Mouse (Mus musculus): ENCODE results near the gene Atp2b2. TPM values are rescaled to one million over a fixed set of nuclear protein-coding genes. Genes with fewer than 3 reads are reported as not detected.

Gene Atp2b2
- polyA plus RNA-seq, 1 experiment: not detected

DNA sequence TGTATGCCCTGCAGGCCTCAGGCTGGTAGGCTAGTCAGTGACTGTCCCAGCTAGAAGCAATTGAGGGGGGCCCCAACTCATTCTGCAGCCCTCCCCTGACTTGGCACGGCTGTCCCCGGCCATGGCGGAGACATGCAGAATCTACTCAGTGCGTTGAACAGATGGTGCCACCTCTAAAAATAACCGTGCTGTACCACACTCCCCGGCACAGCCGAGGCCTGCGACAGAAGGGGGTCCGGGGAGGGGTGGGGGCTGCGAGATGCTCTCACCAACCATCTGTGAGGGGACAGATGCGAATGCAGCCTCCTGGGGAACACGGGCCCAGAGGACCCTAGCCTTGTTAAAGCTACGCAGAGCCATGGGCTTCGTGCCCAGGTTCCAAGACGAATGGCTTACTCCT lies 185.6 kb downstream of the Atp2b2 start:
- Histone ChIP-seq H3K4me3 (ENCODE audit: insufficient read depth, low read length) (no peak overlapping the region), H3K4me1 (ENCODE audit: control insufficient read depth, insufficient read depth, low read length) (no peaks in the 10 kb centered on the region), H3K27ac (ENCODE audit: insufficient read depth, low read depth, low read length) (no peak overlapping the region)
- no peak for TF ChIP-seq CTCF (IDR thresholded peaks at IDR 0.05; ENCODE audit: low read depth, low read length)
- no peak for TF ChIP-seq POLR2A (IDR thresholded peaks at IDR 0.05; ENCODE audit: borderline replicate concordance, low read depth, low read length)

- Histone ChIP-seq H3K27ac (ENCODE audit: insufficient read depth, low read depth, low read length) (no peak overlapping the region), H3K4me3 (ENCODE audit: insufficient read depth, low read length) (no peak overlapping the region), H3K4me1 (ENCODE audit: control insufficient read depth, insufficient read depth, low read length) (no peaks in the 10 kb centered on the region)
- no peak for TF ChIP-seq CTCF (IDR thresholded peaks at IDR 0.05; ENCODE audit: low read depth, low read length)
- TF ChIP-seq POLR2A (IDR thresholded peaks at IDR 0.05; ENCODE audit: borderline replicate concordance, low read depth, low read length): no peak
These were observed 186.2 kb downstream of the Atp2b2 start for GRCm38 (mm10) chr6:113856095-113856646.

DNA sequence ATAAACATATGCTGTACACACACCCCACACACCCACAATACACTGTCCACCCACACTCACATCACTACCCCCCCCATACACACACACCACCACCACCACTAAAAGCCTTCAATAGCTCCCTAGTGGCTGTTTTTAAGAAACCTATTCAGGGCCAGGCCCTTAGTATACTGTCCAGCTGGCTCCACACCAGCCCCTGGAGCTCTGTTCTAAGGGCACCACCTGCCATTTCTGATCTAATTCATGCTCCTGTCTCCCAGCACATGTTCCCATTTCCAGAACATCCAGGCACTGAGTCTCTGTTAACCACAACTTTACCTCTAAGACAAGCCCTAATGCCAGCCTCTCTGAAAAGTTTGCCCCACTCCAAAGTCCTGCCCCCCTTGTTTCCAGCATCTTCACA lies 186.8 kb downstream of the Atp2b2 start:
- TF ChIP-seq POLR2A (IDR thresholded peaks at IDR 0.05; ENCODE audit: borderline replicate concordance, low read depth, low read length) (no peak), CTCF (IDR thresholded peaks at IDR 0.05; ENCODE audit: low read depth, low read length) (no peak)
- H3K4me3 ChIP-seq (ENCODE audit: insufficient read depth, low read length): no peak overlapping the region
- H3K4me1 ChIP-seq (ENCODE audit: control insufficient read depth, insufficient read depth, low read length): no peaks in the 10 kb centered on the region
- no peak overlapping the region for H3K27ac ChIP-seq (ENCODE audit: insufficient read depth, low read depth, low read length)

DNA sequence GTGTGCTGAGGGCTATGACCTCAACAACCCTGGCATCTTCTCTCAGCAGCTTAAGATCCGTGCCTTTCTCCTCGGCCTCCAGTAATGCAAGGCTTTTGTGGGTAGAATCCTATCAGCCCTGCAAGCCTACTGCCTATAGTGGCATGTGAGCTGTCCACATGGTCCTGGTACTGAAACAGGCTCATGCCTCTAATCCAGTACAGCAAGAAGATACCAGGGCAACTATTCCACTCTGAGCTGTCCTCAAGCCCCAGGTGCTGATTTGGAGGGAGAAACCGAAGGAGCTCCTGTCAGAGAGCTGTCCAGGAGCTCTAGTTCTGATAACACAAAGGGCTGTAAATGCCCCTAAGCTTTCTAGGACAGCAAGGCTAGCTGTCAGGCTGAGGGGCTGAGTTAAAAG lies 190.1 kb downstream of the Atp2b2 start:
- peaks cover 3% of the 10 kb centered on the region; the same call in 1 of the 2 replicates for H3K4me1 ChIP-seq (ENCODE audit: control insufficient read depth, insufficient read depth, low read length)
- TF ChIP-seq CTCF (IDR thresholded peaks at IDR 0.05; ENCODE audit: low read depth, low read length) (no peak), POLR2A (IDR thresholded peaks at IDR 0.05; ENCODE audit: borderline replicate concordance, low read depth, low read length) (no peak)
- no peak overlapping the region for H3K4me3 ChIP-seq (ENCODE audit: insufficient read depth, low read length)
- H3K27ac ChIP-seq (ENCODE audit: insufficient read depth, low read depth, low read length): no peak overlapping the region

GRCm38 (mm10) chr6:113849819-113850218 lies 192.6 kb downstream of the Atp2b2 start:
- Histone ChIP-seq H3K4me3 (ENCODE audit: insufficient read depth, low read length) (no peak overlapping the region), H3K4me1 (ENCODE audit: control insufficient read depth, insufficient read depth, low read length) (peaks cover 3% of the 10 kb centered on the region; the same call in 1 of the 2 replicates), H3K27ac (ENCODE audit: insufficient read depth, low read depth, low read length) (no peak overlapping the region)
- TF ChIP-seq CTCF (IDR thresholded peaks at IDR 0.05; ENCODE audit: low read depth, low read length) (no peak), POLR2A (IDR thresholded peaks at IDR 0.05; ENCODE audit: borderline replicate concordance, low read depth, low read length) (no peak)

GRCm38 (mm10) chr6:113848655-113849054 lies 193.8 kb downstream of the Atp2b2 start:
- TF ChIP-seq CTCF (IDR thresholded peaks at IDR 0.05; ENCODE audit: low read depth, low read length): no peak
- TF ChIP-seq POLR2A (IDR thresholded peaks at IDR 0.05; ENCODE audit: borderline replicate concordance, low read depth, low read length): no peak
- Histone ChIP-seq H3K4me3 (ENCODE audit: insufficient read depth, low read length) (no peak overlapping the region), H3K27ac (ENCODE audit: insufficient read depth, low read depth, low read length) (no peak overlapping the region), H3K4me1 (ENCODE audit: control insufficient read depth, insufficient read depth, low read length) (peaks cover 3% of the 10 kb centered on the region; the same call in 1 of the 2 replicates)

DNA sequence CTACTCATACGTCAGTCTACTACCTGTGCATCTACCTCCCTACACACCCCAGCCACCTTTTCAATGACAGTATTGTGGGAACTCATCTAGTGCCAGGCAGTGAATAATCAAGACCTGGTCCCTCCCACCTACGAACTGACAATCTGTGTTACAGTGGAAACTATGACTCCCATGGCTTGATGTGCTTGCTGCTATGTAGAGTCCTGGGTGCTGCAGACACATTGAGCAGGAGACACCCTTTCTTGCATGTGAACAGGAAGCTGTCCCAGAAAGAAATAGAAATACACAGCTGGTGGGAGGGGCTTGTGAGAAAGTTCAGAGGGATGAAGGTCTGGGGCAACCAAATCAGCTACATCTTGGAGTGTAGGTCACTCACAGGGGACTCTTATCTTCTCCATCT lies 195.3 kb downstream of the Atp2b2 start:
- Histone ChIP-seq H3K4me3 (ENCODE audit: insufficient read depth, low read length) (no peak overlapping the region), H3K4me1 (ENCODE audit: control insufficient read depth, insufficient read depth, low read length) (peaks cover 3% of the 10 kb centered on the region; the same call in 1 of the 2 replicates), H3K27ac (ENCODE audit: insufficient read depth, low read depth, low read length) (no peak overlapping the region)
- no peak for TF ChIP-seq CTCF (IDR thresholded peaks at IDR 0.05; ENCODE audit: low read depth, low read length)
- no peak for TF ChIP-seq POLR2A (IDR thresholded peaks at IDR 0.05; ENCODE audit: borderline replicate concordance, low read depth, low read length)

DNA sequence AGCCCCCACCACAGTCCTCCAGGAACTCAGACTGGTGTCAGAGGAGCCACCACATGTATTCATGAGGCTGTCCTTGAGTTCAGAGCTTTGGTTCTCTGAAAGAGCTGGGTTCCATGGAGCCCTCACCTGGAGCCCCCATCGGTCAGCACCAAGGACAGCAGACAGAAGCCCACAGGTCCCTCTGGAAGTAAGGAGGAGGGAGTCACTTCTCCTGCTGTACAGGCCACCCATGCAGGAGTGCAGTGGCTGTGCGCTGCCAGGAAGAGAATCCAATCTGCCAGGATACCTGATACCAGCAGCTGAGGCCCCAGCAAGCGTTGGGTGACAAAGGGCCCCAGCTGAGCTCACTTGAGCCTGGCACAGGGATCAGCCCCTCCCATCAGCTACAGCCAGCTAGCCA lies 199.2 kb downstream of the Atp2b2 start:
- Histone ChIP-seq H3K27ac (ENCODE audit: insufficient read depth, low read depth, low read length) (no peak overlapping the region), H3K4me3 (ENCODE audit: insufficient read depth, low read length) (no peak overlapping the region), H3K4me1 (ENCODE audit: control insufficient read depth, insufficient read depth, low read length) (no peaks in the 10 kb centered on the region)
- TF ChIP-seq CTCF (IDR thresholded peaks at IDR 0.05; ENCODE audit: low read depth, low read length) (no peak), POLR2A (IDR thresholded peaks at IDR 0.05; ENCODE audit: borderline replicate concordance, low read depth, low read length) (no peak)

- Histone ChIP-seq H3K4me3 (ENCODE audit: insufficient read depth, low read length) (no peak overlapping the region), H3K4me1 (ENCODE audit: control insufficient read depth, insufficient read depth, low read length) (no peaks in the 10 kb centered on the region), H3K27ac (ENCODE audit: insufficient read depth, low read depth, low read length) (no peak overlapping the region)
- TF ChIP-seq CTCF (IDR thresholded peaks at IDR 0.05; ENCODE audit: low read depth, low read length) (no peak), POLR2A (IDR thresholded peaks at IDR 0.05; ENCODE audit: borderline replicate concordance, low read depth, low read length) (no peak)
These were observed 203.9 kb downstream of the Atp2b2 start for GRCm38 (mm10) chr6:113838493-113838892.

- Histone ChIP-seq H3K4me1 (ENCODE audit: control insufficient read depth, insufficient read depth, low read length) (no peaks in the 10 kb centered on the region), H3K4me3 (ENCODE audit: insufficient read depth, low read length) (no peak overlapping the region), H3K27ac (ENCODE audit: insufficient read depth, low read depth, low read length) (no peak overlapping the region)
- no peak for TF ChIP-seq CTCF (IDR thresholded peaks at IDR 0.05; ENCODE audit: low read depth, low read length)
- TF ChIP-seq POLR2A (IDR thresholded peaks at IDR 0.05; ENCODE audit: borderline replicate concordance, low read depth, low read length): no peak
These were observed 204.7 kb downstream of the Atp2b2 start for GRCm38 (mm10) chr6:113837740-113838139.

Measured in bone marrow macrophage, adult 2 months (primary cell).